Mouse (Mus musculus): ENCODE measurements around the gene Opn3.

GRCm38 (mm10) chr1:175623656-175624055, 68.9 kb downstream of the Opn3 start:
- TF ChIP-seq POLR2A (IDR thresholded peaks at IDR 0.05; ENCODE audit: insufficient read depth, low read depth, low read length) = no peak
- TF ChIP-seq CTCF (IDR thresholded peaks at IDR 0.05) = no peak
- TF ChIP-seq EP300 (IDR thresholded peaks at IDR 0.05; ENCODE audit: insufficient read depth, low read depth, low read length) = no peak

All from heart, adult 2 months (tissue).